ENCODE assay signal across 18 mouse cellular contexts in the genomic region with DNA sequence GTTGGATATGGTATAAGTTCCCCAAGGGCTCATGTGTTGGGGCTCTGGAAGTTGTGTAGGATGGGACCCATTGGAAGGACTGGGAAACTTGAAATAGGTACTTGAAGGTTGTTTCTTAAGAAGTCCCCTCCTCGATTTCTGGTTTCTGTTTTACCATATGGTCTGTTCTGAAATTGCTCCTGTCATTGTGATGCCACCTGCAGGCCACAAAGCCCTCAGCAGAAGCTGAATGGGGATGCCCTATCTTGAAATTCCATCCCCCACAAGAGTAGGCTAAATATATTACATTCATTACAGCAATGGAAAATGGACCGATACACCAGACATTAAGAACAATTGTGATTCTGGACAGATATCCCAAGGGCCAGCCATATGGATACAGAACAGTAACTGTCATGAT.
"Had no signal": no experiment of that assay in that cellular context is flagged by ENCODE, and none has a peak within 500 bp of the region (broad histone marks: within the 10 kb centered on the region; RNA-seq: fewer than 3 reads in every experiment).

No protein-coding gene starts in this region.

- H3K4me1 ChIP-seq: midbrain, embryonic 10.5 days; midbrain, embryonic 12.5 days had no signal

- H3K36me3 ChIP-seq: midbrain, embryonic 10.5 days; midbrain, embryonic 12.5 days; neural tube, embryonic 13.5 days; neural tube, embryonic 15.5 days had no signal

- H3K4me3 ChIP-seq: midbrain, embryonic 10.5 days; midbrain, embryonic 12.5 days; myocyte; neural tube, embryonic 13.5 days; neural tube, embryonic 15.5 days had no signal

- H3K9ac ChIP-seq: lung, embryonic 14.5 days; midbrain, embryonic 12.5 days; neural tube, embryonic 13.5 days; neural tube, embryonic 15.5 days had no signal

- DNase-seq: lung, embryonic 14.5 days; lung, postnatal 10 days; lung, postnatal 4 days; midbrain, embryonic 14.5 days; retina, postnatal 1 day; right cerebral cortex, adult 18-20 months; right cerebral cortex, postnatal 25 days; right cerebral cortex, postnatal 4 days; spleen, adult 18-20 months; thymus, adult 18-20 months; thymus, postnatal 14 days; thymus, postnatal 36 days had no signal

- H3K27ac ChIP-seq: midbrain, embryonic 10.5 days; midbrain, embryonic 12.5 days; neural tube, embryonic 13.5 days; neural tube, embryonic 15.5 days had no signal

- H3K9me3 ChIP-seq: midbrain, embryonic 10.5 days; midbrain, embryonic 12.5 days; neural tube, embryonic 13.5 days; neural tube, embryonic 15.5 days had no signal

- H3K4me2 ChIP-seq: lung, embryonic 14.5 days; midbrain, embryonic 12.5 days; neural tube, embryonic 13.5 days; neural tube, embryonic 15.5 days had no signal

- H3K27me3 ChIP-seq: midbrain, embryonic 12.5 days; neural tube, embryonic 13.5 days; neural tube, embryonic 15.5 days had no signal

- ATAC-seq: midbrain, embryonic 16.5 days had no signal
